Mouse (Mus musculus) limb, embryonic 15.5 days (tissue): ENCODE results near the gene Gk. TPM values are rescaled to one million over a fixed set of nuclear protein-coding genes. Genes with fewer than 3 reads are reported as not detected.

Experiments
- ATAC-seq: fragments of 200-750 bp; cut with Nextera tagmentation; 2 replicates; pipeline ENCODE4 v1.8.0; 2017; ENCODE audit warnings: low read depth, moderate TSS enrichment; ENCODE audit not compliant: insufficient number of reproducible peaks, low FRiP score, low TSS enrichment
- H3K27ac ChIP-seq: fragments of 300-500 bp; sonication (generic); 2 replicates; pipeline ENCODE4 v1.5.1; 2015; ENCODE audit warnings: moderate library complexity, mild to moderate bottlenecking, inconsistent platforms
- H3K27me3 ChIP-seq: fragments of 300-500 bp; sonication (generic); 2 replicates; pipeline ENCODE4 v1.6.1; 2015; ENCODE audit warnings: inconsistent platforms
- H3K36me3 ChIP-seq: fragments of 300-500 bp; sonication (generic); 2 replicates; pipeline ENCODE4 v1.6.1; 2015; ENCODE audit warnings: inconsistent platforms
- H3K4me1 ChIP-seq: fragments of 300-500 bp; sonication (generic); 2 replicates; pipeline ENCODE4 v1.6.1; 2015; ENCODE audit warnings: inconsistent platforms
- H3K4me2 ChIP-seq: fragments of 300-500 bp; sonication (generic); 2 replicates; pipeline ENCODE4 v1.6.1; 2015; ENCODE audit warnings: mild to moderate bottlenecking, inconsistent platforms
- H3K4me3 ChIP-seq: fragments of 300-500 bp; sonication (generic); 2 replicates; pipeline ENCODE4 v1.5.1; 2015; ENCODE audit warnings: mild to moderate bottlenecking, inconsistent platforms
- H3K9ac ChIP-seq: fragments of 300-500 bp; sonication (generic); 2 replicates; pipeline ENCODE4 v1.6.1; 2015; ENCODE audit warnings: inconsistent platforms
- H3K9me3 ChIP-seq: fragments of 300-500 bp; sonication (generic); 2 replicates; pipeline ENCODE4 v1.6.1; 2016; ENCODE audit warnings: inconsistent platforms
- WGBS: fragments of 180-500 bp; shearing (Covaris S2); methylation state at CpG from one replicate; pipeline ENCODE4 v1.1.7; 2015; 5-methylcytosine and 5-hydroxymethylcytosine counted together
- polyA plus RNA-seq: library from polyadenylated mRNA; unstranded; fragments of >200 nt; fragmentation: Nextera tagmentation; extraction: Ambion mirVana; gene quantifications from 2 replicates; pipeline ENCODE4 v1.2.1, GENCODE M21; 2015

Gene Gk
- polyA plus RNA-seq, 1 experiment from 2014 or later, result 5.6 TPM

DNA sequence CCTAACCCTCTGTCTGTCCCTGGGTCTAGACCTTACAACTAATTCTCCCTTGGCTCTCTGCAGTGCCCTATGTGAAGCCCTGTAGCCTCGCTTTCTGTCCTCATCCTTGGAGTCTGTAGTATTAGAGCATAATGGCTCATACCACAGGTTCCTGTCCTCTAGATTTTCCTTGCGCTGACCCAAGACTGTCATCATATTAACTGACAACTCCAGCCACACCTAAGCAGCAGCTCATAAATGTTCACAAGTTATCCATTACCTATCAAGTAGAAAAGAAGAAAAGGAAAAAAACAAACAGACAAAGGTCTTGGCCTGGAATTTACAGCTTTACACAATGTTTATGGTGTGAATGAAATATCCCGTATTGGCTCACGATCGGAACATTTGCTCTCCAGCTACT is 43.4 kb downstream of the Gk start:
- Histone ChIP-seq H3K4me2 (no peak overlapping the region), H3K4me1 (no peaks in the 10 kb centered on the region), H3K36me3 (no peaks in the 10 kb centered on the region), H3K9ac (no peak overlapping the region), H3K9me3 (no peaks in the 10 kb centered on the region), H3K27ac (no peak overlapping the region), H3K27me3 (no peaks in the 10 kb centered on the region), H3K4me3 (no peak overlapping the region)
- 88% methylated on average over 5 of the region's 5 CpGs for WGBS
- ATAC-seq, result no peak

DNA sequence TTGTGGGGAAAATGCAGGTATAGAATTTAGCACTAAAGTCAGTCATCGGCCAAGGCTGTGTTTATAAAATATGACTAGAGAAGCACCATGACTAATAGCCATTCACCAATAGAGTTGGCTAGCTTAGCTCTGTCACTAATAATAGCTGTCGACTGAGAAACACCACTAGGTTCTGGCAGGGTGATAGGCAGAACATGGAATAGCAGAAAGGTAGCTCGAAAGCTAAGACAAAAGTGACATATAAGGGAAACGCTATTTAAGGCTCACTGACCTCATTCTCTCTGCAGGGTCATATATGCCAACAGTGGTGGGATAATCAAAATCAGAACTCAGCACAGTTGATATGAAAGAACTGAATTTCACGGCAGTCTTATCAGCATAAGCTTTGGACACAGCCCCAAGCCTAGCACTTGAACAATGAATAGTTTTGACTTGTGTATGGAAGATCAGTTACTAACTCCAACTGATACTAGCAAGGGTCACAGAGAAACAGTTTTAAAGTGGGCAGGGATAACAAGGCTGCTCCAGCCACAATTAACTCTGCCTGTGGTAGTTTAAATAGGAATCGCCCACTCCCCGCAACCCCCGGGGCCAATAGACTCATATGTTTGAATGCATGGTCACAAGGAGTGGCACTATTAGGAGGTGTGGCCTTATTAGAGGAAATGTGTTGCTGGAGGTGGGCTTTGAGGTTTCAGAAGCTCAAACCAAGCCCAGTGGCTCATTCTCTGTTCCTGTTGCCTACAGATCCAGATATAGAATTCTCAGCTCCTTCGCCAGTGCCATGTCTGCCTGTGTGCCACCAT is 45.3 kb downstream of the Gk start:
- H3K4me3 ChIP-seq, result no peak overlapping the region
- ATAC-seq, result no peak
- no peak overlapping the region for H3K27ac ChIP-seq
- H3K9me3 ChIP-seq, result no peaks in the 10 kb centered on the region
- no peaks in the 10 kb centered on the region for H3K4me1 ChIP-seq
- no peak overlapping the region for H3K9ac ChIP-seq
- H3K27me3 ChIP-seq, result no peaks in the 10 kb centered on the region
- H3K4me2 ChIP-seq, result no peak overlapping the region
- H3K36me3 ChIP-seq, result no peaks in the 10 kb centered on the region
- WGBS, result 89% methylated on average over 9 of the region's 9 CpGs

DNA sequence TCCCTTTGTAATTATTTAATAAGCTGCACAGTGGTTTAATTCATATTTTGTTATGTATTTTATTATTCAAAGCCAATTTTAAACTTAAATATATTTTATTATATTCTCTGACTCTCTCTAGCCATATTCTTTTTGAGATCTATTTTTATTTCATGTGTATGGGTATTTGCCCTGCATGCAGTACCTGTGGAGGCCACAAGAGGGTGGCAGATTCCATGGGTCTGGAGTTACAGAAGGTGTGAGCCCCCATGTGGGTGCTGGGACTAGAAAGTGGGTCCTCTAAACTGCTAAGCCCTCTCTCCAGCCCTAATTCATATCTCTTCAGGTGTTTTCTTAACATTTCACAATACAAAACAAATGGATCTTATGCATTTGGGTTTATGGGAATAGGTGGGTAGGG is 55.4 kb downstream of the Gk start:
- no peaks in the 10 kb centered on the region for H3K9me3 ChIP-seq
- H3K4me1 ChIP-seq, result no peaks in the 10 kb centered on the region
- no peak overlapping the region for H3K27ac ChIP-seq
- H3K4me2 ChIP-seq, result no peak overlapping the region
- no peak overlapping the region for H3K4me3 ChIP-seq
- no peaks in the 10 kb centered on the region for H3K36me3 ChIP-seq
- no peak for ATAC-seq
- no peak overlapping the region for H3K9ac ChIP-seq
- H3K27me3 ChIP-seq, result no peaks in the 10 kb centered on the region

DNA sequence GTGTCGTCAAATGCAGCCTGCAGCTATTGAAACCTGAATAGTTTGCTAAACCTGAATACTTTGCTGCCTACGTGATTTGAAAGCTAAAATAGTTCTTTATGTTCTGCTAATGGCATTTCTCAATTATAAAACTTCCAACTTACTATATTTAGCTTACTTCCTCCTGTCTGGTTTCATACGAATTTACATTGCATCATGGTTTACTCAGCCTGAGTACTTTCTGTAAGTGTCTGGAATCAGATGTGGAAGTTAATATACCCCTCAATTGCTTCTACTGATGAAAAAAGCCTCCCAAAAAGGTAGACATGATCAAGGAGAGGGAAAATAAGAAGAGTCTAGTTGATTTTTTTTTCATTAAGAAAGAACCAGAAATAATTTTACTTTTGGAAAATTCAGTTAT is 66.2 kb downstream of the Gk start:
- Histone ChIP-seq H3K27ac (no peak overlapping the region), H3K36me3 (no peaks in the 10 kb centered on the region), H3K9me3 (no peaks in the 10 kb centered on the region), H3K4me1 (no peaks in the 10 kb centered on the region), H3K9ac (no peak overlapping the region), H3K4me2 (no peak overlapping the region), H3K4me3 (no peak overlapping the region), H3K27me3 (no peaks in the 10 kb centered on the region)
- WGBS, result 64% methylated on average over 3 of the region's 3 CpGs
- ATAC-seq, result no peak

DNA sequence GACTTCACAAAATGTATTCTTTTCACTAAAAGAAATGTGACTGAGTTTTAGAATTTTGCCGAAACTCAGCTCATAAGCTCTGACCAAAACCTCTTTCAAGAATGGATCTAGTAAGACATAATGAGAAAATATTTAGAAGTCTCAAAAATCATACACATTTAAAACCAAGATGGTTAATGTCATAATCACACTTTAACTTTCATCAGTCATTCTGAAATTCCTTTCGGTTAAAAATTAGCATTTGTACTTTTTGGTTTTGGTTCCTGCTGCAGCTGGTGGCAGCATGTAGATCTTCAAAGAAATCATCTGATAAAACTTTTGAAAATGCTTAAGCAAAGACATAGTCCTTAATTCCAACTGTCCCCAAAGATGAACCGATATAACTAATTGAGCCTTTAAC is 70.9 kb downstream of the Gk start:
- Histone ChIP-seq H3K4me3 (no peak overlapping the region), H3K36me3 (no peaks in the 10 kb centered on the region), H3K4me2 (no peak overlapping the region), H3K4me1 (no peaks in the 10 kb centered on the region), H3K27ac (no peak overlapping the region), H3K9me3 (no peaks in the 10 kb centered on the region), H3K9ac (no peak overlapping the region), H3K27me3 (no peaks in the 10 kb centered on the region)
- no peak for ATAC-seq
- WGBS, result 92% methylated on average over 3 of the region's 3 CpGs

DNA sequence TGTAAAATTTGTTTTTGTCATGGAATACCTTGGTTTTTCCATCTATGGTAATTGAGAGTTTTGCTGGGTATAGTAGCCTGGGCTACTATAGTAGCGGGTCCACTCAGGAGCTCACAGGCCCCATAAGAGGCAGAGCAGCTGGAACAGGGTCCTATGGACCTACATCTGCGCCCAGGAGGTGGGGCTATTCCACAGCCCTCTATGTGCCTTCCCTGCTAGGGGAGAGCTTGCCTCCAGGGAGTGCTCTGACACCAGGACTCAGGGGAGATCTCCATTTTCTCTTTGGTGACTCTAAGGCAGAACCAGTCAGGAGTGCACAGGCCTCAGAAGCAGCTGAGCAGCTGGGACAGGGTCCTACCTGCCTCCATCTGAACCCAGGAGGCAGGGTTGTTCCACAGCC is 92.9 kb downstream of the Gk start:
- 70% methylated on average over 2 of the region's 2 CpGs for WGBS
- Histone ChIP-seq H3K36me3 (no peaks in the 10 kb centered on the region), H3K27me3 (no peaks in the 10 kb centered on the region), H3K27ac (no peak overlapping the region), H3K9ac (no peak overlapping the region), H3K4me2 (no peak overlapping the region), H3K9me3 (no peaks in the 10 kb centered on the region), H3K4me1 (no peaks in the 10 kb centered on the region), H3K4me3 (no peak overlapping the region)
- no peak for ATAC-seq

DNA sequence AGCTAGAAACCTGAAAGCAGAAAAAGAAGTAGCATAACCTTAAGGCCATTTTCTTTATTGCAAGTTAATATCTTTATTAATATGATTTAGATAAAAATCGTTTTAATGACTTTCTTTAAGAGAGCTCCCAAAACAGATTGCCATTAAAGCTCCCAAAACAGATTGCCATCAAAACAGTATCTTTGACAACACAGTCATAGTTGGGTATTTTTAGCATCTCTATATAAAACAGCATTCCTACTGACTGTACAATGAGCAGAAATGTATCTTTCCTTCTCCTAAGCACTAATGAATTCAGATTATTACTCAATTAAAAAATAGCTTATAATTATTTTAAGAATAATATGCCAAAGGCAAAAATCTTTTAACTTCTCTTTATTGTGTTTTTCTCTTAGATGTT is 94.5 kb downstream of the Gk start:
- no peaks in the 10 kb centered on the region for H3K9me3 ChIP-seq
- no peak for ATAC-seq
- H3K4me1 ChIP-seq, result no peaks in the 10 kb centered on the region
- H3K36me3 ChIP-seq, result no peaks in the 10 kb centered on the region
- no peak overlapping the region for H3K9ac ChIP-seq
- no peaks in the 10 kb centered on the region for H3K27me3 ChIP-seq
- H3K4me3 ChIP-seq, result no peak overlapping the region
- H3K4me2 ChIP-seq, result no peak overlapping the region
- WGBS, result 55% methylated on average over 1 of the region's 1 CpGs
- no peak overlapping the region for H3K27ac ChIP-seq

DNA sequence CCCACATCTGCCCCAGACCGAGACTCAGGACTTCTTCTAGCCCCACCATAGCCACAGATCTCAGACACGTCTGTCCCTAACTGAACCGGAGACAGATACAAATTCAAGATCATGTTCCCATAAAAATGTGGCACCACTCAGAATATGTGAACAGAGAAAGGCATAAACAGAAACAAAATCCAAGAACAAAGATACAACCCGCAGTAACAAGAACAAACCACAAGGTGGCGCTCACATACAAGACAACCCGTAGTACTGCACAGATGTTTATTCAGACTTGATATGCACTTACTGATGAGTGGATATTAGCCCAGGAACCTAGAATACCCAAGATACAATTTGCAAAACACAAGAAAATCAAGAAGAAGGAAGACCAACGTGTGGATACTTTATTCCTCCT is 99.8 kb downstream of the Gk start:
- Histone ChIP-seq H3K4me2 (no peak overlapping the region), H3K4me1 (no peaks in the 10 kb centered on the region), H3K9me3 (no peaks in the 10 kb centered on the region), H3K27ac (no peak overlapping the region), H3K36me3 (no peaks in the 10 kb centered on the region), H3K4me3 (no peak overlapping the region), H3K27me3 (no peaks in the 10 kb centered on the region), H3K9ac (no peak overlapping the region)
- 18% methylated on average over 7 of the region's 7 CpGs for WGBS
- ATAC-seq, result no peak

Other genes starting within 250 kb of the Gk start
- 2.8 and 3.9 TPM in 2 replicates for gene Tab3, start 202.8 kb downstream of the Gk start, polyA plus RNA-seq
- 0.22 and 0.29 TPM in 2 replicates for gene 5430427O19Rik, start 93.5 kb upstream of the Gk start, polyA plus RNA-seq